Mouse (Mus musculus) brain, embryonic 14.5 days (tissue): ENCODE measurements around the gene Nudt12. TPM values are rescaled to one million over a fixed set of nuclear protein-coding genes. Genes with fewer than 3 reads are reported as not detected.
A peak's percentile ranks its signal among the peaks of the same experiment; 100 is the strongest.

Experiments
- DNase-seq: peaks from one replicate; pipeline ENCODE4 v3.0.0-alpha.2; 2011; ENCODE audit warnings: low read depth
- CTCF ChIP-seq: fragments of 200-500 bp; IDR thresholded peaks from 2 replicates; pipeline ENCODE4 v1.5.1; 2012; ENCODE audit warnings: inconsistent platforms, mild to moderate bottlenecking, moderate library complexity, borderline replicate concordance; ENCODE audit not compliant: insufficient read depth, insufficient read length; ENCODE audit errors: extremely low read depth
- POLR2A ChIP-seq: fragments of 200-500 bp; IDR thresholded peaks from 2 replicates; pipeline ENCODE4 v1.6.1; 2012; ENCODE audit warnings: mild to moderate bottlenecking, inconsistent platforms, borderline replicate concordance; ENCODE audit not compliant: poor library complexity, insufficient read depth, insufficient read length, severe bottlenecking; ENCODE audit errors: extremely low read depth
- polyA plus RNA-seq: library from polyadenylated mRNA; depleted of rRNA; stranded (reverse); fragments of >200 nt; gene quantifications from 2 replicates; pipeline ENCODE4 v1.2.3, GENCODE M21; 2012; rRNA removed

The Nudt12 gene
- 2.4 and 3.8 TPM in 2 replicates for polyA plus RNA-seq

GRCm38 (mm10) chr17:59013091-59013459, at the start of gene Nudt12:
TSS of gene Nudt12 (minus strand) at chr17:59013372.
- TF ChIP-seq POLR2A = no peak
- TF ChIP-seq CTCF = peak; percentile 41; the same call in 1 of the 2 replicates
- peak; percentile 78 for DNase-seq

GRCm38 (mm10) chr17:59053306-59053705, 40.1 kb upstream of the Nudt12 start:
- no peak; the same call in 1 of the 2 replicates for TF ChIP-seq CTCF
- TF ChIP-seq POLR2A = no peak
- DNase-seq = peak; percentile 63

GRCm38 (mm10) chr17:59039754-59040153, 26.6 kb upstream of the Nudt12 start:
- peak; percentile 88 for DNase-seq
- no peak for TF ChIP-seq CTCF
- TF ChIP-seq POLR2A = no peak

- TF ChIP-seq POLR2A = no peak
- no peak for TF ChIP-seq CTCF
- DNase-seq = no peak
These were observed 20.3 kb upstream of the Nudt12 start for GRCm38 (mm10) chr17:59033445-59033844.

DNA sequence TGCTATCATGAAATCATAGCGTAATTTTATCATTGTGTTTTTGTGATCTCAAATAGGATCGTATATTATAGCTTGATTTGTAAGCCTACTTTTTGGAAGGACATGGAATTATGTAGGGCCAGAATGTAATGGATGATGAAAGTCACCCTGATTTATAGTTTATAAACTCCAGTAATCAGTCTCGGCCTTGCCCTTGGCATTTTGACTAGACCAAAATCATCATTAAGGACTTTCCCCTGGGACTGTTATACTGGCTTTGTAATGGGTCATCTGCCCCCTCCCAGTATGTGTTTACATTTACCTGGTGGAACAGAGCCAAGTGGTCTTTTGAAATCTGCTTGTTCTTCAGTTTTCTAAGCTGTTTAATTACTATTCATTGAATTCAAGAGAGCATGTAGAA, 13.2 kb upstream of the Nudt12 start:
- DNase-seq = no peak
- TF ChIP-seq CTCF = no peak
- no peak for TF ChIP-seq POLR2A

- peak; percentile 53 for DNase-seq
- TF ChIP-seq POLR2A (no peak), CTCF (no peak)
These were observed 11.3 kb upstream of the Nudt12 start for GRCm38 (mm10) chr17:59024502-59024901.

GRCm38 (mm10) chr17:59023971-59024370, 10.8 kb upstream of the Nudt12 start:
- DNase-seq = peak; percentile 86
- TF ChIP-seq POLR2A (no peak), CTCF (no peak)

GRCm38 (mm10) chr17:59018666-59019065, 5.5 kb upstream of the Nudt12 start:
- no peak for TF ChIP-seq POLR2A
- no peak for TF ChIP-seq CTCF
- peak; percentile 60 for DNase-seq

- TF ChIP-seq CTCF (no peak), POLR2A (no peak)
- DNase-seq = peak; percentile 64
These were observed 616 bp downstream of the Nudt12 start for GRCm38 (mm10) chr17:59012421-59013090.

DNA sequence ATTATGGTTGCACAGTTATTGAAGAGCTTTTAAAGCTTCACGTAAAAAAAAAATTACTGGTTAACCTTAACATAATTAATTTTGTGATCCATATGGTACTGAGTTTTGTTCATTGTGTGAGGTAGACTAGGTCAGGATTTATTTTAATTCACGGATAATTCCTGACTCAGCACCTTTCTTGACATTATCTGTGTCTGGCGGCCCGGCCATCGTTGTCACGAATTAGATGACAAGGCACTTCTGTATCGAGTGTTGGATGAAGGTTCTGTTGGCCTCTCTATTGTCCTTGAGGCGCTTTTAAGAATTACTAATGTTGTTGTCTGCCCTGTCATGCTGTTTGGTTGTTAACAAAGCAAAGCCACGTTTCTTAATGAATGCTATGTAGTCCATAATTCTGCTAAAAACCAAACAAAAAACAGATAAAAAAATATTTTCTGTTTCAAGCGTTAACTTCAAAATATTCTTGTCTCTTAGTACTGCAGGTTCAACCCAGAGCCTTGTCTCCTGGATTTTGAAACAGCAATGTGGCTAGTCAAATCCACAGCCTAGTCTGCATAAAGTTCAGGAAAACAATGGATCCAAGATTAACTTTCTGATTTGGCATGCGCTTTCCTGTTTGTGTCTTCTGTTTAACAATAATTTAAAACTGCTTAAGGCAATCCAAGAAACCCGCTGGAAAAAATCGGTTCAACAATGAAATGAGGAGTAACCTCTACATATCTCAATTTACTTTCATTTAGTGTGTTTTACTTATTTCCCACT, 1.4 kb downstream of the Nudt12 start:
- TF ChIP-seq CTCF = no peak
- TF ChIP-seq POLR2A = no peak
- no peak for DNase-seq

DNA sequence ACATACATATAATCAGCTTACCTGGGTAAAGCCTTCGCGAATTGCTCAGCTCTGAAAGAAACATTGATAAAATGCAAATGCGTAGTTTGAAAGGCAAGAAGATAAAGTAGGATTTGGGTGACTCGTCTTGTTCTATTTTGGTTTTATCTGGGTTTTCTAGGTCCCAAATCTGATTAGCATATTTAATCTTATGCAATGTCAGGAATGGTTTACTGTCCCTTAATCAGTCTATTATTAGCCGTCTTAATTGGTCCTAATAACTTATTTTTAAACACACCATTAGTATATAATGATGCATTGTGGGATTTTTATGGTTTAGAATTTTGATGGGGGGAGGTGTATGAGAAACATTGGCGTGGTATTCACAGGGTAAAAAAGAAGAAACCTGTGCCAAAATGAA, 21.9 kb downstream of the Nudt12 start, which contains the start of gene Pdzph1:
Gene Pdzph1, minus strand, starts transcription at position 101 of the 400 bp plus-strand sequence.
- TF ChIP-seq POLR2A (no peak), CTCF (no peak)
- no peak for DNase-seq
